Mouse (Mus musculus) C2C12 (cell line): Measurements from ENCODE around the gene Arpc5l.

Source experiments
- CEBPB ChIP-seq: IDR thresholded peaks from one replicate; pipeline ENCODE4 v1.6.1; 2011; ENCODE audit warnings: low read depth, mild to moderate bottlenecking, control low read depth, moderate library complexity
- CTCF ChIP-seq: IDR thresholded peaks from one replicate; pipeline ENCODE4 v1.5.1; 2011; ENCODE audit not compliant: control insufficient read depth, insufficient read depth, insufficient read length
- FOSL1 ChIP-seq: IDR thresholded peaks from one replicate; pipeline ENCODE4 v1.8.0; 2011; ENCODE audit warnings: mild to moderate bottlenecking, low read length; ENCODE audit not compliant: poor library complexity, insufficient read depth, severe bottlenecking
- MAX ChIP-seq: IDR thresholded peaks from one replicate; pipeline ENCODE4 v1.6.1; 2011; ENCODE audit warnings: mild to moderate bottlenecking, control low read depth
- MYOG ChIP-seq: IDR thresholded peaks from one replicate; pipeline ENCODE4 v1.6.1; 2011; ENCODE audit not compliant: control insufficient read depth, insufficient read length; ENCODE audit errors: extremely low read depth
- USF1 ChIP-seq: IDR thresholded peaks from one replicate; pipeline ENCODE4 v1.6.1; 2011; ENCODE audit warnings: low read depth, mild to moderate bottlenecking, control low read depth, moderate library complexity

DNA sequence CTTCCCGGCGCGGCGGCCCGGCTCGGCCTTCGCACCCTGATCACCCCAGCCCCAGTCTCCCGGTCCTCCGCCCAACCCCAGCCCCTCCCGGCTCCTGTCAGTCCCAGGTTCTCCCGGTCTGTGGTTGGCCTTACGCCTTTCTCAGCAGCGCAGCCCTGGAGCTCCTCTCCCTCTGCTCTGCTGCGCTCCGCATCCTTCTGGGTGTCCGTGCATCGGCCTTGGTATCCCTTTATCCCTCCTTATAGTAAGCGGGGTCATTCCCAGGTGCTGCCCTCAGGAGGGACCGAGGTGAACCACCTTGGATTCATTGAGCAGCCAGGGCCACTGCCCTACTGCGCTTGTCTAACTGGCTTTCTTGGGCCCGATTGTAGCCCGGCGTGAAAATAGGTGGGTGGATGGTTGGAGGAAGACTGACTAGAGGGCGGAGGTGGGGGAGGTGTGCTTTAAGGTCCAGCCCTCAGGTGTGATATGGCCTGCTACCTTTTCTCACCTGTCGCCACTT, 3.3 kb downstream of the Arpc5l start:
- TF ChIP-seq CTCF, result no peak
- TF ChIP-seq MYOG, result no peak
- no peak for TF ChIP-seq MAX
- TF ChIP-seq CEBPB, result no peak
- TF ChIP-seq USF1, result no peak
- TF ChIP-seq FOSL1, result no peak
